Mouse (Mus musculus) layer of hippocampus, postnatal 25 days (tissue): ENCODE measurements around the gene Nrp2. TPM values are rescaled to one million over a fixed set of nuclear protein-coding genes. Genes with fewer than 3 reads are reported as not detected.

Source experiments
- DNase-seq, 2 experiments: peaks; one replicate each; pipeline ENCODE4 v3.0.0; 2022; ENCODE audit warnings: mixed read lengths in 2 of 2, low spot score in 1 of 2; ENCODE audit errors: extremely low spot score in 1 of 2
- total RNA-seq, 2 experiments: library from RNA; stranded (reverse); gene quantifications; 2 replicates each; pipeline ENCODE4 v1.2.3; 2021

Gene Nrp2
- 10 to 100 TPM; 53.0 to 65.4 TPM for total RNA-seq

DNA sequence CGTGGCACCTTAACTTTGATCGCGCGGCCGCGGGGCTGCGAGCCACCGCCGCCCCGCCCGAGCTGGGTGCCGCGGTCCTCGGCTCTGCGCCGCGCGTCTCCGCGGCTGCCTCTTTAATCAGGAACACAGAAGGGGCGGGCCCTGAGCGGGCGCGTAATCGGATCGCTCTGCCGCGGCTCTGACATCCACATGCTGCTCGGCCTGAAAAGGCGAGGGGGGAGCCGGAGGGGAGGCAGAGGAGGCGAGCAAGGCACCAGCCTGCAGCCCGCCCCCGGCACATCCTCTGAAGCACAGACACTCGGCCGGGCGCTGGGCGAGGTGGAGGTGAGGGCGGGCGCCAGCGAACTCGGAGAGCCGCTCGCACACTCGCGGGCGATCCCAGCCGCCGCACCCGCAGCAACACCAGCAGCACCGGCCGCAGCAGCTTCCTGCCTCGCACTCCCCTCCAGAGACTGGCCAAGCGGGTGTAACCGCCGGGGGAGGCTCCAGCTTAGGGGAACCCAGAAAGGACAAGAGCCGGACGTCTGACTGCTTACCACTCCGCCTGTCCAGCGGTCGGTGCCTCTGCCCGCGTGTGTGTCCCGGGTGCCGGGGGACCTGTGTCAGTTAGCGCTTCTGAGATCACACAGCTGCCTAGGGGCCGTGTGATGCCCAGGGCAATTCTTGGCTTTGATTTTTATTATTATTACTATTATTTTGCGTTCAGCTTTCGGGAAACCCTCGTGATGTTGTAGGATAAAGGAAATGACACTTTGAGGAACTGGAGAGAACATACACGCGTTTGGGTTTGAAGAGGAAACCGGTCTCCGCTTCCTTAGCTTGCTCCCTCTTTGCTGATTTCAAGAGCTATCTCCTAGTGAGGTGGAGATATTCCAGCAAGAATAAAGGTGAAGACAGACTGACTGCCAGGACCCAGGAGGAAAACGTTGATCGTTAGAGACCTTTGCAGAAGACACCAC lies at the start of gene Nrp2:
Gene Nrp2, plus strand, starts transcription at position 128 of the 959 bp plus-strand sequence.
- peak; percentile 66 to 76 for DNase-seq

DNA sequence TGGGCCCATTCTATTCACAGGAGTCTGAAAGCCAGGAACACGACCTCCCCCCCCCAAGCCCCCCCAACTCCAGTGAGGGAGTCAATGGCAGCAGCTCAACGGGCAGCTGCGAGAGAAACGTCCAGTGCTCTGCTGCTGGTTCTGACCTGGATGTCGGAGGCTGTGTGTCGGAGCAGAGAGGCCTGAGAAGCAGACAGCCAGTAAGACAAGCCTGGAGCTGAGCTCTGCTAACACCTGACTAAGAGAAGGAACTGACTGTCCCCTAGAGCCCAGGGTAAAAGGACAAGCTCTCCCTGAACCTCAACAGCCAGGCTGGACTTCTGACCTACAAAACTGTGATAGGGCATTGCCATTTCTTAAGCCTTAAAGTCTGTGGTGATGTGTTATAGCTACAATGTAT lies 48.6 kb upstream of the Nrp2 start:
- DNase-seq, result no peak

GRCm38 (mm10) chr1:62664960-62665645 lies 38.0 kb upstream of the Nrp2 start:
- no peak for DNase-seq

GRCm38 (mm10) chr1:62665771-62666730 lies 37.0 kb upstream of the Nrp2 start:
- no peak for DNase-seq

GRCm38 (mm10) chr1:62666780-62667179 lies 36.3 kb upstream of the Nrp2 start:
- DNase-seq, result no peak

GRCm38 (mm10) chr1:62678611-62679344 lies 24.3 kb upstream of the Nrp2 start:
- DNase-seq, result no peak

DNA sequence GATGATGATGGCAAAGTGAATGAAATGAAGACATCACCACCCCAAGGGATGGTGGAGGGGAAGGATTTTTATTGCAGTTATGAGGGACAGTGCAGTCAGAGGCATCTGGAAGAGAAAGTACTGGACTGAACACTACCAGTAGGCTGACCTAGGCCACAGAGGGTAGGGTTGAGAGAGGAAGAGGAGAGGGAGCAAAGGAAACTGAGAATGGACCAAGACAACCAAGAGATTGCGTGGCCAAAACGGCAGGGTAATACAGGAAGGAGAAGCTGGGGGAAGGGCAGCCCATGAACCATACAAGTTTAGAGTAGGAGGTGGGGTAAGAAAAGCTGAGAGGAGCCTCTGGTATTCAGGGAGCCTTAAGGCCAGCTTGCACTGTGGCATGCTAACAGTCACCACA lies 23.6 kb upstream of the Nrp2 start:
- no peak for DNase-seq

DNA sequence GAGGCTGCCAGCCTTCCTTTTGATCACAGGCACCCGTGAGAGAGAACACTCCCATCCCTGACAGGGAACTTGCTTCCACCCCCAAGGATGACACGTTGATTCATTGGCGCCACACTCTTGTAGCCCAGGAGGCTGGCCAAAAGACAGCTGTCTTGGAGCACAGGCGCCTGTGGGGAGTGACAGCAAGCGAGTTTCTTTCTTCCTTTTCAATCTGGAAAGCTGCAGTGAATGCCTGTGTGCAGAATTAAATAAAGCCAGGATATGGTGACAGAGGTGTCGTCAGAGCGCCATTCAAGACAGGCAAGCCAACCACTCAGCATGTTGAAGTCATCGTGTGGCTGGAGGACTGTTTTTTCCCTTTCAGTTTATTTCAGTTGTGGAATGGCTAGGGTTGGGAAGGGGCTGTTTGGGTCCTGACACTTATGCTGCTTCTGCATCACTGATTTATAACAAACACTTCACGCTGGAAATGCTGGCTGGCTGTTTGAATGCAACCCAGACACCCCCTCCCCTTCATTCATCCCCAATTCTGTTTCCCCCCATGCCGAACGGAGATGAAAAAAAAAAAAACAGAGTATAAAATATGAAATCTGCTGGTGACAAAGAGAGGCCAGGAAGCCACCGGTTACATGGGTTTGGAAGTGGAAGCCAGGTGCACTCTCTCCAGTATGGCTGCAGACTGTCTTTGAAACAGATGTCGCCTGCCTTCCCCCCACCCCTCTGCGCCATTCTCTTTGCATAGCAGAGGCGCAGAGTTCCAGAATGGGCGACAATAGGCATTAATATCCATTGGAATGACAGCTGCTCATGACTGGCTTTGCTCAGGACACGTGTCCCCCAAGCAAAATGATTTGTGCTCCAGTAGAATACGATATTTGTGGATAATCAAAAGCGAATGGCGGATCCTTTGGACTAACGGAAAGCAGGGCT lies 20.4 kb upstream of the Nrp2 start:
- DNase-seq, result no peak

- no peak for DNase-seq
These were observed 19.6 kb upstream of the Nrp2 start for GRCm38 (mm10) chr1:62683498-62683897.

DNA sequence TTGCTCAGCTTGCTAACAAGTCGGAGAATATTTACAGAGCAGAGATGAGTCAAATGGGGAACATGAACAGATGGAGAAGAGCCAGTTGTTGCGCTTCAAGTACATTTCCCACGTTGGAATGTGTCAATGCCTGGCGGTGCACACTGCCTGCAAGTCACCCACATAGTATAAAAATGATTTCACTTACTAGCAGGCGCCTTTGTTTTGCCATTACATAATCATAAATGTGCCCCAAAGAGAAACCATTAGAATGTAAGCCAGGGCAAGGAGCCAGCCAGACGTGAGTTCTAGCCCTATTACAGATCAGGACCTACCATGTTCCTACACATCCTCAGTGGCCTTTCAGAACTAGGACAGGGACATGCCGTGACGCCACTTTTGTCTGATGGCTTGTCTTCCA lies 15.6 kb upstream of the Nrp2 start:
- DNase-seq, result no peak

GRCm38 (mm10) chr1:62691175-62691574 lies 11.9 kb upstream of the Nrp2 start:
- no peak for DNase-seq

DNA sequence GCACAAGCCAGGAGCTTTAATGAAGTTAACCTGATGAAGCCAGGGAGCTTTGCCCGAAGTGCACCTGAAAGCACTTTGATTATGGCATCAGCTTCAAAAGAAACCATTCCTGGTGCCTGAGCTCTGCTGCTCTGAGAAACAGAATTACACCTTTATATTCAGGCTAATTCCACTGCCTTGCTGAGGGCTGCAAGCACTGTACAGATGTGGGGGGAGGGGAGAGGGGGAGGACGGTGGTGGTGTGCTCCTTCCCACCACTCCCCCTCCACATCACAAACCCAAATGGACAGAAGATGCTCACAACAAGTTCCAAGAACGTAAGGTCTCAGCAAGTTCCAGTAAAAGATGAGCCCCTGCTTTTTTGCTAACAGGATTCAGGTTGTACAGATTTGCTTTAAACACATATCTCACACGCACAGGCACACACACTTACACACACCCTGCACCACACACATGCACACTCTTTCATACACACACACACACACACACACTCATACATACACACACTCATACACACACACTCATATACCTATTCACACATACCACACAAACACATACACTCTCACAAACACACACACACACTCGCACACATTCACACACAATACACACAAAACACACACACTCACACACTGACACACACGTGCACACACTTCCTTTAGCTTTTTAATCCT lies 6.6 kb upstream of the Nrp2 start:
- no peak for DNase-seq

DNA sequence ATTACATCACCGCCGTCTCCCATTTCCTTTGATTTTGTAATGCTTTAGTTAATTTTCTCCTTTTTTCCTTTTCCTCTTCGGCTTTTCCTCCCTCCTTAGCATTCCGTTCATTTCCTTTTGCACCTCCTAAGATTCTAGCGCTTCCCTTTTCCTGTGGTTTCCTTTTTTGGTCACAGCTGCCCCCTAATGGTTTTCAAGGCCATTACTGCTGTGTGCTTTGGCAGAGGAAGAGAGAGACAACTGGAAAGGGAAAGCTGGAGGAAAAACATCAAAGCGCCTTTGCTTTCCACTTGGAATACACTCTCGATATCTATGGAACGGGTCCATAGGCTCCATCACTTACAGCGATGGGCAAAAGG lies 6.1 kb upstream of the Nrp2 start:
- no peak for DNase-seq

GRCm38 (mm10) chr1:62697353-62697752 lies 5.7 kb upstream of the Nrp2 start:
- DNase-seq, result no peak

GRCm38 (mm10) chr1:62699801-62700200 lies 3.3 kb upstream of the Nrp2 start:
- DNase-seq, result no peak

- peak in 1 of 2 experiments; percentile 63 for DNase-seq
These were observed 1.8 kb upstream of the Nrp2 start for GRCm38 (mm10) chr1:62701065-62701921.

GRCm38 (mm10) chr1:62702743-62703142 lies 342 bp upstream of the Nrp2 start:
- DNase-seq, result no peak
